Mouse (Mus musculus) v-Abl transformed pro-B cells (cell line): Measurements from ENCODE around the gene Ccnb1ip1.

Experiments
- in situ Hi-C, 2 experiments: fragments of 400-800 bp; cut with MboI; formaldehyde crosslinking; loops; one replicate each; pipeline ENCODE4 v1.15.1; 2025; ENCODE audit not compliant: unreplicated experiment in 2 of 2

Gene Ccnb1ip1

GRCm38 (mm10) chr14:50807487-50808072 lies at the start of gene Ccnb1ip1, which contains the start of gene Parp2:
TSS of gene Ccnb1ip1 (minus strand) at chr14:50807732.
TSS of gene Parp2 (plus strand) at chr14:50807841.
- in situ Hi-C loops: loop anchor here in 1 of 2 experiments (5.0 to 10.0 kb wide), 2 partner anchors 117 to 255 kb away; partner anchors contain the start of genes Apex1 and Osgep

DNA sequence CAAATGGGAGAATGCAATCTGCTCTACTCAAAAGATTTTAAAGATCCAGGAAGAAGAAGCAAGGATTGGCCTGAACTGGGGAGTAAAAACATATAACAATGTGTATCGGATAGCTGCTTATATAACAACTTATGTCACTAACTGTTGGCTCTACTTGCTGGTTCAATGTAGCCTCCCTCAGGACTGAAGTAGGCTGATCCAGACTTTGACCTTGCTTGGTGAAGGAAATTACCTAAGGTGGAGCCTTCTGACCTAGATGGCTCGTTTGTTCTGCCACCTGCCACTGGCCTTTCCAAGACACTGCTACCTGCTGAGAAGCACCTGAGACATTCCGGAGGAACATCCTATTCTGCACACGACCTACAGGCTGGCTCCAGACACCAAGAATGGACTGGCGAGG lies 48.3 kb upstream of the Ccnb1ip1 start:
- in situ Hi-C loops: no loop called here

- in situ Hi-C loops: no loop called here
These were observed 29.7 kb upstream of the Ccnb1ip1 start for GRCm38 (mm10) chr14:50837236-50837635.

DNA sequence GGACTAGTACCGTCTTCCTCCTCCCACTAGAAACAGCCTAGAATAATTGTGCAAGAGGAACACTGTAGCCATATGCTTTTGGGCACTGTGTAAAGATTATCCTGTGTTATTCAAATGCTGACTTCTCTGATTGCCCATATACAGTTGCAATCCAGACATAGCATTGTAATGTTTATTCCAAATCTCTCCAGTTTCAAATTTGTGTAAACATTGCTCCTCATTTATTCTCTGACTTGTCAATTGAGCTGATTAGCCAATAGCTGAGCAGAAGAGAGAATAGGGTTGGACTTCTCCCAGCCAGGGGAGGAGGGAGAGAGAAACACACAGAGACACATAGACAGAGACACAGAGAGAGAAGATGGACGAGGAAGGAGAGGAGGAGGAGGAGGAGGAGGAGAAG lies 26.9 kb upstream of the Ccnb1ip1 start:
- in situ Hi-C loops: no loop called here

DNA sequence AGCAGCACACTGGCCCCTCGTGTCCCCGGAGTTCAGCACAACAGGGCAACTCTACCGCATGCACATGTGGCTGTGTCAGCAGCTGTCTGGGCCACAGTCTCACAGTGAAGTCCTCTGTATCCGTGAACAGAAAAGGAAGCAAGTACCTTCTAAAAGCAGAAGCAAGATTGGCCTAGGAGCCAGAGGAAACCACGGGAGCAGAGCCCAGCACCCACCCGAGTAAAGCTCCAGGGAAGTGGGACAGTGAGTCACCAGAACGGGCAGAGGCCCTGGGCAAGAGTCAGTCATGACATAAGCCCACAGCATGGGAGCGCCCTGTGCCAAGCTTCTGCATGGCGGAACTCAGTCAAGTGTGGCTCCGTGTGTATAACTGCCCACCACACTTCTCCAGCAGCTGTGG lies 26.4 kb upstream of the Ccnb1ip1 start:
- in situ Hi-C loops: no loop called here

DNA sequence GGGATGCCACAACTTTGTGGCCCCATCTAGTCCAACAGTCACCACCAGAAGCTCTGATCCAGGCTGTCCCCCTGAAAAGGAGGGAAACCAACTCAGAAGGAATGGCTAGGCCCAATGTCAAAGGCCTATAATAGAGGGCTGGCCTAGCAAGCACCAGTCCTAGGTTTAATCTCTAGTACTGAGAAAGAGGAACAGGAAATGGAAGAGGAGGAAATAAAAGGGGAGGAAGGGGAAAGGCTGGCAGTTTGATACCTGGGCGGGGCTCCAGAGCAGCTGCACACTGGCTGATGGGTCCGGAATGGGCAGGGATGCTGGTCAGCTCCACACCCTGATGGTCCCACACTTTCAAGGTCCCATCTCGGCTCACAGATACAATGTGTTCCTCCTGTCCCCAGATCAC lies 22.3 kb upstream of the Ccnb1ip1 start:
- in situ Hi-C loops: loop anchor here in 1 of 2 experiments (5.0 kb wide), 1 partner anchor 32 kb away; no protein-coding TSS in a partner anchor

- in situ Hi-C loops: loop anchor here in 1 of 2 experiments (5.0 kb wide), 1 partner anchor 36 kb away; no protein-coding TSS in a partner anchor
These were observed 19.0 kb upstream of the Ccnb1ip1 start for GRCm38 (mm10) chr14:50826579-50826978.

DNA sequence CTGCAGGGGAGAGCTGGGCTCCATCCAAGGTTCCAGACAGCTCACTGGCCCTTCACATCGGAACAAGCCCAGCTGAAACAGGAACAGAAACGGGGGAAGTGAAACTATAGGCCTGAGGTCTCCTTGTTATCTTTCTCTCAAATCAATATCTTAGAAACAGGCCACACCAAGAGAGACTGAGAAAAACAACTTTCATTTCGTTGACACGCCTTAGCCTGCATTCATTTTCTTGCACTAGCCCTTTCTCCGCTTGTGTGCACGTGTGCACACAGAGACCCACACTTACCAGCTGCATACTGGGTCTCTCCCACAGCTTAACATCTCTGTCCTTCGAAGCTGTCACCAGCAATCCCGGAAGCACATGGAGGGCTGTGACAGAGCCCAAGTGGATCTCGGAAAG lies 16.7 kb upstream of the Ccnb1ip1 start:
- in situ Hi-C loops: no loop called here

GRCm38 (mm10) chr14:50823240-50823639 lies 15.7 kb upstream of the Ccnb1ip1 start:
- in situ Hi-C loops: no loop called here

- in situ Hi-C loops: no loop called here
These were observed 5.5 kb upstream of the Ccnb1ip1 start for GRCm38 (mm10) chr14:50813060-50813459.

GRCm38 (mm10) chr14:50806469-50806868 lies 1.1 kb downstream of the Ccnb1ip1 start:
- in situ Hi-C loops: loop anchor here in 1 of 2 experiments (5.0 to 10.0 kb wide), 2 partner anchors 118 to 256 kb away; partner anchors contain the start of genes Apex1 and Osgep

GRCm38 (mm10) chr14:50804683-50805082 lies 2.8 kb downstream of the Ccnb1ip1 start:
- in situ Hi-C loops: loop anchor here (5.0 to 10.0 kb wide), 3 partner anchors 118 to 258 kb away; partner anchors contain the start of genes Apex1 (in 2 of the 2) and Osgep (in 2 of the 2)

- in situ Hi-C loops: loop anchor here (5.0 to 10.0 kb wide), 3 partner anchors 119 to 259 kb away; partner anchors contain the start of genes Apex1 (in 2 of the 2) and Osgep (in 2 of the 2)
These were observed 4.5 kb downstream of the Ccnb1ip1 start for GRCm38 (mm10) chr14:50802843-50803562.

- in situ Hi-C loops: loop anchor here (5.0 to 10.0 kb wide), 3 partner anchors 120 to 260 kb away; partner anchors contain the start of genes Apex1 (in 2 of the 2) and Osgep (in 2 of the 2)
These were observed 5.1 kb downstream of the Ccnb1ip1 start for GRCm38 (mm10) chr14:50802441-50802840.

- in situ Hi-C loops: loop anchor here (5.0 to 25.0 kb wide), 8 partner anchors 123 to 1737 kb away; partner anchors contain the start of genes Apex1 (in 2 of the 2), Osgep (in 2 of the 2), Ap5m1 (in 1 of the 2) and Exoc5 (in 1 of the 2)
These were observed 7.9 kb downstream of the Ccnb1ip1 start for GRCm38 (mm10) chr14:50799502-50800259.

GRCm38 (mm10) chr14:50798512-50798911 lies 9.0 kb downstream of the Ccnb1ip1 start:
- in situ Hi-C loops: loop anchor here (10.0 to 25.0 kb wide), 5 partner anchors 446 to 1736 kb away; partner anchors contain the start of genes Ap5m1 (in 1 of the 2), Exoc5 (in 1 of the 2), Mettl17 (in 1 of the 2) and Slc39a2 (in 1 of the 2)

GRCm38 (mm10) chr14:50796464-50796863 lies 11.1 kb downstream of the Ccnb1ip1 start:
- in situ Hi-C loops: loop anchor here (10.0 to 25.0 kb wide), 5 partner anchors 448 to 1734 kb away; partner anchors contain the start of genes Ap5m1 (in 1 of the 2), Exoc5 (in 1 of the 2), Mettl17 (in 1 of the 2) and Slc39a2 (in 1 of the 2)

DNA sequence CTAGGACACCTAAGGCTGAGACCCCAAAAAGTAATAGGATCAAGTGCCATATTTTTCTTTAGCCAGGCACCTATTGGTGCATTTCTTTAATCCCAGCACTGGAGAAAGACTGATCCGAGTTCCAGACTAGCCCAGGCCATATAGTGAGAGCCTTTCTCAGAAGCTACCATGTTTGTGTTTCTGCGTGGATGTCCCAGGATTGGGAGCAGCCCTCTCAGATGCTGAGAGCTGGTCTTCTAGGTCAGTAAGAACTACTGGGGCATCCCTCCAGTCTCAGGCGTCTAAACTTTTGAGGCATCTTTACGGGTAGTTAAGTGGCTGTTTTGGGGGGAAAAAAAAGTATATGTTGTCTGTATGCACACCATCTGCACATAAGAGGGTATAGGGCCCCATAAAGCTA lies 11.6 kb downstream of the Ccnb1ip1 start:
- in situ Hi-C loops: loop anchor here (10.0 to 25.0 kb wide), 5 partner anchors 449 to 1734 kb away; partner anchors contain the start of genes Ap5m1 (in 1 of the 2), Exoc5 (in 1 of the 2), Mettl17 (in 1 of the 2) and Slc39a2 (in 1 of the 2)

- in situ Hi-C loops: loop anchor here (10.0 to 25.0 kb wide), 5 partner anchors 449 to 1733 kb away; partner anchors contain the start of genes Ap5m1 (in 1 of the 2), Exoc5 (in 1 of the 2), Mettl17 (in 1 of the 2) and Slc39a2 (in 1 of the 2)
These were observed 12.1 kb downstream of the Ccnb1ip1 start for GRCm38 (mm10) chr14:50795261-50795935.
